Mouse (Mus musculus) layer of hippocampus, postnatal 36 days (tissue): ENCODE data around the gene Sh2d7. TPM values are rescaled to one million over a fixed set of nuclear protein-coding genes. Genes with fewer than 3 reads are reported as not detected.
A peak's percentile ranks its signal among the peaks of the same experiment; 100 is the strongest.

Experiments
- DNase-seq, 2 experiments: peaks; one replicate each; pipeline ENCODE4 v3.0.0; 2022
- total RNA-seq, 2 experiments: library from RNA; stranded (reverse); gene quantifications; 2 replicates each; pipeline ENCODE4 v1.2.3; 2021

Sh2d7 gene
- total RNA-seq: under 1 TPM in 1 of 2 experiments, not detected in 1; 0.20 TPM

GRCm38 (mm10) chr9:54538684-54539083 is at the start of gene Sh2d7:
TSS of gene Sh2d7 (plus strand) at chr9:54538984.
- no peak for DNase-seq

GRCm38 (mm10) chr9:54489599-54489998 is 49.2 kb upstream of the Sh2d7 start:
- DNase-seq: no peak

GRCm38 (mm10) chr9:54490431-54490830 is 48.4 kb upstream of the Sh2d7 start:
- DNase-seq: no peak

GRCm38 (mm10) chr9:54499291-54499690 is 39.5 kb upstream of the Sh2d7 start:
- DNase-seq: no peak

DNA sequence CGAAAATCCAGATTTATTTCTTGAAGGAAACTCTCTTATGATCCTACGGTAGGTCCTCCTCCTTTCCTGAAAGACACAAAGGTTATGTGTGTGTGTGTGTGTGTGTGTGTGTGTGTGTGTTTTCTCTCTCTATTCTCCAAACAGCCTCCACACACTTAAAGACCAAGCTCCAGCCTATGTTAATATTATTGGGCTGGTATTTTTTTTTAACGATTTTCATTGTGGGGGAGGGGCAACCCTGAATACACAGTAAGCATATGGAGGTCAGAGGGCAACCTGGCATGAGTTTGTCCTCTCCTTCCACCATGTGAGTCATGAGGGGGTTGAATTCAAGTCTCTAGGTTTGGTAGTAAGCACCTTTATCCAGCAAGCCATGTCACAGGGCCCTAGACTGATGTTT is 39.0 kb upstream of the Sh2d7 start:
- DNase-seq: no peak

DNA sequence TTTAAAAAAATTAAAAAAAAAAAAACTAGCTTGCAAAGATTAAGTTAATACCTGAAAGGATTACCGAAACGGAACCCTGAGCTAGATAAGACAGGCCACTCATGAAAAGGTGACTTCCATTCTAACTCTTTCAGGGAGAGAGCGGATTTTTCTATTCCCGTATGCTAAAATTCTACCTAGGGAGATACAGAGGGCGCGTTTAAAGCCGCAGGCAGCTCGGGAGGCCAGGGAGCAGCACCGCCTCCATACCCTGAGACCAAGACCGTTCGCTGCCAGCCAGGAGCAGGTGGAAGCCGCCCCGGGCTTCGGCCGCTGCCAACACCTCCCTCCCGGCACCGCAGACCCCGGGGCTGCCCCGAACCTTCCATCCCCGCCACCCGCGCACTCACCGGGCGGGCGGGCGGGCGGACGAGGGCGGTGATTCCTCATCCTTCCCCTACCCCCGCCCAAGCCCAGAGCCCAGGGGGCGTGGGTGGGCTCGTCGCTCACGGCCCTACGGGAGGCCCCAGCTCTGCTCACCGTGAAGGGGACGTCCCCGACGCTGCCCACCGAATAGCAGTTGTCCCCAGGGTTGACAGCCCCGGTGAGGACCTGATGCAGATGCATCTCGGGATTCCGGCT is 37.8 kb upstream of the Sh2d7 start:
- DNase-seq: peak in 1 of 2 experiments; percentile 51

- DNase-seq: peak; percentile 79 to 81
These were observed 37.2 kb upstream of the Sh2d7 start, which contains the start of gene Dmxl2 for GRCm38 (mm10) chr9:54501453-54502110. TSS of gene Dmxl2 (minus strand) at chr9:54501626.

DNA sequence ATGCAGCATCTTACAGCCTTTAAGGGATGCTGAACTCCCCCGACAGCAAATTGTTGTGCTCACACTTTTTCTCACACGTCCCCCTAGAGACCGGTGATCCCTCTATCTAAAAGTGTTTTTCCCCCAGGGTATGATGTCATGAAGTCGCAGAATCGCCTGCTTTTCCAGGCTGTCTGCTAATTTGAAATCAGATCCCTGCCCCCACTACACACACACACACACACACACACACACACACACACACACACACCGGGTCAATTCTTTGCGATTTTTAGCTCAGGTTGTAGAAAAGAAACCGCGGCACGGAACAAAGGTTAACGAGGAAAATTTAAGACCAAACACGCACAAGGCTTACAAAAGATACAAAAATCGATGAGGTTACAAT is 36.7 kb upstream of the Sh2d7 start:
- no peak for DNase-seq

DNA sequence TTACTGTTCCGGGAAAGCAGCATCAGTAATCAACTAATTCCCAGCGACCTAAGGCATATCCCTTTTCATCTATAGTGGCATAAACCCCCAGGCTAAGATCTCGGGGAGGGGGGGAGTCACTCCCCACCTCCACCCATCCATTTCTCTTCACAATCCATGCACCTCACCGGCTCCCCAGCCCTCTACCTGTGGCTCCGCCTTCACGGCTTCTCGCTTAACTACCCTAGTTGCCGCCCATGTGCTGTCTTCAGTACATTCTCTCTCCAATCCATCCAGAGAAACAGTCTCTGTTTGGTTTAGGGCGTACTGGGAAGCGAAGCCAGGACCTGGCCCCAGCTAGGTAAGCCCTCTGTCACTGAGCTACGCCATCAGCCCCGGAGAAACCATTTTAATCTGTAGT is 35.9 kb upstream of the Sh2d7 start:
- DNase-seq: no peak

DNA sequence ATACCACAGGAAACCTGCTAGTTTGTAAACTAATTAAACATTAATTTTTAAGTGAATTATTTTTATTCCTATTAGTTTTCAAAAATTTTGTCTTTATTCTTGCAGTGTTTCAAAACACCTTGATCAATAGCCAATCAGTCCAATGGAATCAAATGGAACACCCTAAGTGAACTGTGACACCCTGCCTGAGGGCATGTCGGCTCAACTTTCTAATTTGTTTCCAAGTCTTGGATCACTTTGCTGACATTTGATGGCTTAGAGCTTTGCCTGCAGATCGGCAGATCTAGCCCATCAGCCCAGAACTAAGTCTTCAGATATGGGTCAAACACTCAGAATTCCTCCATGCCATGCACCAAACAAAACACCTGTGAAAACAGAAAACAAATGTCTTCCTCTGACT is 22.8 kb upstream of the Sh2d7 start:
- DNase-seq: no peak

- DNase-seq: no peak
These were observed 19.9 kb upstream of the Sh2d7 start for GRCm38 (mm10) chr9:54518921-54519320.

GRCm38 (mm10) chr9:54520286-54520685 is 18.5 kb upstream of the Sh2d7 start:
- DNase-seq: no peak

DNA sequence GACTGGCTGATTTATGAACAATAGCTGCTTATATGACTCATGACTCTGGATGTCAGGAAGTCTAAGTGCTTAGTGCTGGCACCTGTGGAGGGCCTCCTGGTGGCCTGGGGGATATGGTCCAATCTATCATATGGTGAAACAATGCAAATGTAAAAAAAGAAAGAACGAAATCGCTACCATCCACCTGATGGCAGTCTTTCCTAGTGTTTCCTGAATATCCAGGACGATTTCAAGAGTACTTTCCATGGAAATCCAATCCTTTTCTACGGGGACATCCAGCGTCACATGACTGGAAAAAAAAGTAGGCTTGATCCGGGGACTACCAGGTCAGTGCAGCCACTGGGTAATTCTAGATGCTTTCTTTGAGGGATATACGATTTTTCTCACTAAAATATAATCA is 11.1 kb upstream of the Sh2d7 start:
- no peak for DNase-seq

DNA sequence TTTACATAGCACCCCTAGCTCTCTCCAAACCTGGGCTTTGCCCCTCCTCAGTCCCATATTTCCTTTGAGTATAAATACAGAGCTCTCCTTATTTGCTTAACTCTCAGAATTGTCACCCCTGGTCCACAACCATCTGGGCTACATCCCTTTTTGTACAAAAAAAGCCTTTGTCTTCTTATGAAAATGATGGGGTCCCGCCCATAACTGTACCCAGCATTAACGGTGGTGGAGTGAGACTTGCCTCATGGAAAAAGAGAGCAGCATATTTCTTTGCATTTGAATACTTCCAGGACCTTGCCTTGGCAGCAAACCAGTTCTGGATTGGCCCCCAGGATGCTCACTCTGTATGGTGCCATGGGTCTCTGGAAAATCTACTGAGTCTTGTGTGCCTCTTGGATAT is 8.8 kb upstream of the Sh2d7 start:
- no peak for DNase-seq

DNA sequence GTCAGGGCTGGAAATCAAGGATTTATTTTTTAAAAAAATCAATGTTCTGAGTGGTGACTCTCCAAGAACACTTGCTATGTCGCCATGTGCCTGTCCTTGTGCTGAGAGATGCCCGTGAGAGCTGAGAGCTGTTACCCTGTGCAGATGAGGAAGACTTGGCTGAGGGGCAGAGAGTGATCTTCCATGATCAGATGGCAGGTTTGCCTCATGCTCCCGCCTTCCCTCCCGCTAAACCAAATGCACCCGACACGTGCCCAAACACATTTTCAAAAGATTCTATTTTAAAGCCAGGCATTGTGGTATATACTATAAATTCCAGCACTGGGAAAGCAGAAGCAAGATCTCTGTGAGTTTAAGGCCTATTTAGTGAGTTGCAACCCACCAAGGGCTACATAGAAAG is 7.9 kb upstream of the Sh2d7 start:
- DNase-seq: no peak

- no peak for DNase-seq
These were observed 7.4 kb upstream of the Sh2d7 start for GRCm38 (mm10) chr9:54531421-54531820.

- DNase-seq: no peak
These were observed 5.9 kb upstream of the Sh2d7 start for GRCm38 (mm10) chr9:54532926-54533325.

- DNase-seq: peak; percentile 77 to 83
These were observed 4.8 kb upstream of the Sh2d7 start for GRCm38 (mm10) chr9:54533975-54534374.

DNA sequence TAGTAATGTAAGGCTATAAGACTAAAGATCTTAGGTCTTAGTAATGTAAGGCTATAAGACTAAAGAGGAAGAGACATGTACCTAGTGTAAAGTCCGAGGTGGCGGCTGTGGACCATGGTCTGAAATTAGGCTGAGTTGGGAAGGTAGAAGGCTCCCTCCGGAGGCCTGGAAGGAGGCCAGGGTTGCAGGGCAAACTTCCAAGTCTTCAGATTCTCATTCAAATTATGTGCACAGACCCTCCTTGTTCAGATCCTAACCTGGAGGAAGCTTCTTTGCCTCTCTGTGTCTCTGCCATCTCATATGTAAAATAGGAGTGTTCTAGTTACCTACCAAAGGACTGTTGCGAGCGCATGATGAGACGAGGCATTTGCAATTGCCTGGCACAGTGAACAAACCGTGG is 2.5 kb upstream of the Sh2d7 start:
- no peak for DNase-seq

DNA sequence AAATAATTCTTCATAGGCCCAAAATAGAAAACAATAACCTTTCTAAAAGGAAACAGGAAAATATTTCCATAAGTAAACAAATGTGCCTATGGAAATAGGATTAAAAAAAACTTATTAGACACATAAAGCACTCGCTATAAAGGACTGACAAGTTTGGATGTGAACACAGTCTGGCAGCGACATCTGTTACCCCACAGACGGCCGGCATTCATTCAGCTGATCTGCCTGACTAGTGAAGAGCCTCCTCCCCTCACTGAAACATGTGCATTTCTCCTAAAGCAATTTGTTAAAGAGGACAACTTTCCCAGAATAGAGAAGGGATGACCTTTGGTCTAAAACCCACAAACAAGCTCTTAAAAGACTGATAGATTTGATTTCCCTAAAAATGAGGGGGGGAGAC is 1.8 kb upstream of the Sh2d7 start:
- DNase-seq: peak; percentile 74 to 81

GRCm38 (mm10) chr9:54537480-54537879 is 1.3 kb upstream of the Sh2d7 start:
- no peak for DNase-seq

DNA sequence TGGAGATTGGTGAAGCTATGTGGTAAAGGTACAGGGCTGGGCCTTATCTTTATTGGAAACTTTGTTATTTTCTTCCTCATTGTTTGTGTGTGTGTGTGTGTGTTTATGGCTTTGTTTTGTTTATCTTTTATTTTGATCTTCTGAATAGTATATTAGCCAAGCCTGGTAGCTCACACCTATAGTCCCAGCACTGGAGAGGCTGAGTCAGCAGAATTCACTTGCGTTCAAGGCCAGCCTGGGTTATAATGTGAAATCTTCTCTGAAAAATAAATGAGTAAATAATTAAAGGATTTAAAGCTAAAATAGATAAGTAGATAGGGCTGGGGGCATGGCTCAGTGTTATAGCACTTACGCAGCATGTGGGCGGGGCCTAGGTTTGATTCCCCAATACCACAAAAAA is 540 bp upstream of the Sh2d7 start:
- DNase-seq: no peak

- no peak for DNase-seq
These were observed 2.0 kb downstream of the Sh2d7 start for GRCm38 (mm10) chr9:54540801-54541200.

DNA sequence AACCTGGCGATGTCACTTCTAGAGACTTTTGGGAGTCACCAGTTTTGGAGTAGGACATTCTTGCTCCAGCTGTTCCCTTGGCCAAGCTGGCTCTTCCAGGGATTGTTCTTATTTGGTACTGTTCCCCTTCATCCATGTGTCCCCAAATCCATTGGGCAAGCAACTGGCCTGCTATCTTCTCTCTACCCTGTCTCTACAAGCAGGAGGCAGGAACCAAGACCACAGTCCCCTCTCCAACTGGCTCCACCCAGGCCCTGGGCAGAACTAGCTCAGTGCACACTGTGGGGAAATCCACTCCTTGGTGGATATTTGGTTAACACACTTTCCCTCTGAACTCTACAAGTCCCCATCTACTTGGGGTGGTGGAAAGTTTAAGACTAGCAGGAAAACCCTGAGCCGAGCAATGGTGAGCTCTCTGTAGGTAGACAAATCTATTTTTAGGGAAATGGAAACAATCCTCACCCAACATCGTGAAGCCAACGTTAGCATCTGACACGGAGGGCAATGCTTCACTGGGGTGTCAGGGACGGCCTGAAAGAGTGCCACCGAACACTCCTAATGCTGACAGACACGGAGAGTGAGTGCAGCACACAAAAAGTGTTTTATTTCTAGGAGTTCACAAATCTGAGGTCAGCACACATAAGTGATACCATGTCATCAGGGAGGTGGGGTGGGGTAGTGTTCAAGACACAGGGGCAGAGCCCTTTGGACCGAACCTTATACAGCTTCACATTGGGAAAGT is 5.6 kb downstream of the Sh2d7 start:
- no peak for DNase-seq
